Mouse (Mus musculus) thymus, adult 2 months (tissue): ENCODE data around the gene Gm266. TPM values are rescaled to one million over a fixed set of nuclear protein-coding genes. Genes with fewer than 3 reads are reported as not detected.

ENCODE experiments used
- DNase-seq: peaks from one replicate; pipeline ENCODE4 v3.0.0; 2021
- H3K27ac ChIP-seq: fragments of 200-500 bp; 2 replicates; pipeline ENCODE4 v1.5.1; 2012; ENCODE audit warnings: low read length, control low read depth; ENCODE audit not compliant: control insufficient read depth, insufficient read depth
- H3K27me3 ChIP-seq: fragments of 200-500 bp; 2 replicates; pipeline ENCODE4 v1.6.1; 2012; ENCODE audit warnings: mild to moderate bottlenecking, low read length, moderate library complexity, mixed read lengths; ENCODE audit not compliant: control insufficient read depth, insufficient read depth
- H3K36me3 ChIP-seq: fragments of 200-500 bp; 2 replicates; pipeline ENCODE4 v1.6.1; 2012; ENCODE audit warnings: mild to moderate bottlenecking, low read length, moderate library complexity; ENCODE audit not compliant: control insufficient read depth, insufficient read depth
- H3K4me1 ChIP-seq: fragments of 200-500 bp; replicated peaks from 2 replicates; pipeline ENCODE4 v1.6.1; 2012; ENCODE audit warnings: low read length; ENCODE audit not compliant: control insufficient read depth, insufficient read depth
- H3K4me3 ChIP-seq: fragments of 200-500 bp; 2 replicates; pipeline ENCODE4 v1.5.1; 2012; ENCODE audit warnings: mild to moderate bottlenecking, low read length, control low read depth, moderate library complexity; ENCODE audit not compliant: control insufficient read depth, insufficient read depth
- CTCF ChIP-seq: fragments of 200-500 bp; IDR thresholded peaks from 2 replicates; pipeline ENCODE4 v1.5.1; 2012; ENCODE audit warnings: mild to moderate bottlenecking, control low read depth, low read length, moderate library complexity, borderline replicate concordance; ENCODE audit not compliant: control insufficient read depth, poor library complexity, insufficient read depth; ENCODE audit errors: extremely low read depth
- POLR2A ChIP-seq: fragments of 200-500 bp; IDR thresholded peaks from 2 replicates; pipeline ENCODE4 v1.6.1; 2012; ENCODE audit warnings: mild to moderate bottlenecking, low read length, control low read depth, moderate library complexity; ENCODE audit not compliant: control insufficient read depth, poor library complexity, insufficient read depth; ENCODE audit errors: extremely low read depth
- WGBS: fragments of 180-500 bp; shearing (Covaris S2); methylation state at CpG from one replicate; pipeline ENCODE4 v1.1.7; 2018; 5-methylcytosine and 5-hydroxymethylcytosine counted together
- polyA plus RNA-seq: library from polyadenylated mRNA; depleted of rRNA; stranded (reverse); fragments of >200 nt; gene quantifications from 2 replicates; pipeline ENCODE4 v1.2.3, GENCODE M21; 2012

Gm266 gene
- polyA plus RNA-seq, 1 experiment = 1.4 TPM

DNA sequence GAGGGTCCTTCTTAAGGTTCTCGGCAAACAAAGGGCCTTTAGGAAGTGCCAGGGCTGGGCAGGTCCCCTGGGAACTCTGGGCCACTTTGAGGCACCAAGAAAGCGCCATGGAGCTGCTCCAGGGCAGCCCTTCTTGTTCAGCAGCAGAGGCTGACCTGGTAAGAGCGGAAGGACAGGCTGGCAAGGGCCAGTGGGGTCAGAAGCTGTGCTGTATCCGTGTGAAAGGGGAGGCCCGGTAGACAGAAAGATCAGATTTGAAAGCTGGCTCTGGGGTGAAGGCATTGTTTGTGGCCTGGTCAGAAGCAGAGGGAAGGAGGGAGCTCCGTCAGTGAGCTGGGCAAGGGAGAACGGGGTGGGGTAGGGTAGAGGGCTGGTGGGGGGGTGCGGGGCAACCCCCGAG is 38.3 kb downstream of the Gm266 start:
- TF ChIP-seq POLR2A = no peak
- TF ChIP-seq CTCF = no peak
- Histone ChIP-seq H3K36me3 (no peaks in the 10 kb centered on the region), H3K4me3 (no peak overlapping the region), H3K27me3 (peaks cover 3% of the 10 kb centered on the region; the same call in 1 of the 2 replicates), H3K4me1 (no peaks in the 10 kb centered on the region), H3K27ac (no peak overlapping the region)
- 91% methylated on average over 9 of the region's 9 CpGs for WGBS
- DNase-seq = no peak

DNA sequence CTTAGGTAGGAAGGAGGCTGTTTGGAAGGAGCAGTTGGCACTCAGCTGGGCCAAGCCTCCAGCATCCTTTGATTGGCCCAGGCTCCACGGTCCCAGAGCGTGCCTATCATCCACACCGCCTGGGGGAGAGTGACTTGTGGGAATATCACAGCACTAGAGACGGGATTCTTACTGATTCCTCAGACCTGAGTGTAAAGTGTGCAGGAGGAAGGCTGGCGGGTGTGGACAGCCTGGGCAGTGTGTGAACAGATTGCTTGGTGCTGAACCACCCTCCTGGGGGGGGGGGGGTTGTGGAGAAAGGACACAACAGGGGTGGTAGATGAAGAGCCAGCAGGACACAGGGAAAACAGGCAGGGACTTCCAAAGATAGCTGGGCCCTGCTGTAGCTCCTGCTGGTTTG is 38.9 kb downstream of the Gm266 start:
- no peak for DNase-seq
- Histone ChIP-seq H3K27ac (no peak overlapping the region), H3K4me3 (no peak overlapping the region), H3K27me3 (peaks cover 3% of the 10 kb centered on the region; the same call in 1 of the 2 replicates), H3K36me3 (no peaks in the 10 kb centered on the region), H3K4me1 (no peaks in the 10 kb centered on the region)
- TF ChIP-seq POLR2A (no peak), CTCF (no peak)
- WGBS = 92% methylated on average over 5 of the region's 5 CpGs

DNA sequence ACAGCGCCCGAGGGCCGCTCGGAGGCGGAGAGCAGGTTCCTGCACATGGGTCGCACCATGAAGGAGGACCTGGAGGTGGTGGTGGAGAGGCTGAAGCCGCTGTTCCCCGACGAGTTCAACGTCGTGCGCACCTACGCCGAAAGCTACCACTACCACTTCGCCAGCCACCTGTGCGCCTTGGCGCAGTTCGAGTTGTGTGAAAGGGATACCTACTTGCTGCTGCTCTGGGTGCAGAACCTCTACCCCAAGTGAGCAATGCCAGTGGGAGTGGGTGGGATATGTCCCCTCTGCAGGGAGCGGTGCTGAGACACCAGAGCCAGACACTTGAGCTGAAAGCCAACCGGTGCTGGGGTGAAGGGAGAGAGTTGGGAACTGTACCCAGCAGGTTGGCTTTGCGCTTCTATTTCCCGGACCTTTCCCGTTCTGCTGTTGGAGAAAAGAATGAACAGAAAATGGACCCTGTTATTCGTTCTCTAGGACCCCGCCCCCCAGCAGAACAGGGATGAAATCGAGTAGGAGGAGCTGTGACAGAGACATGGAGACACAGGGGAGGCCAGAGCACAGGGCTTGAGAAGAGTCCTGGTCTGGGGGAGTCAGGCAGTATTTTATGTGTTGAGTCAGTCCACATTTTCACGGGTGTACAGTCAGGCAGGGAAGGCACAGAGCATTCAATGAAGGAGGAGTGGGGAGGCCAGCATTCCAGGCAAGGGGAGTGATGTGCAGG is 39.6 kb downstream of the Gm266 start:
- Histone ChIP-seq H3K27ac (no peak overlapping the region), H3K4me1 (no peaks in the 10 kb centered on the region), H3K27me3 (peaks cover 3% of the 10 kb centered on the region; the same call in 1 of the 2 replicates), H3K4me3 (no peak overlapping the region), H3K36me3 (no peaks in the 10 kb centered on the region)
- TF ChIP-seq POLR2A (no peak), CTCF (no peak)
- 60% methylated on average over 27 of the region's 27 CpGs for WGBS
- DNase-seq = no peak

DNA sequence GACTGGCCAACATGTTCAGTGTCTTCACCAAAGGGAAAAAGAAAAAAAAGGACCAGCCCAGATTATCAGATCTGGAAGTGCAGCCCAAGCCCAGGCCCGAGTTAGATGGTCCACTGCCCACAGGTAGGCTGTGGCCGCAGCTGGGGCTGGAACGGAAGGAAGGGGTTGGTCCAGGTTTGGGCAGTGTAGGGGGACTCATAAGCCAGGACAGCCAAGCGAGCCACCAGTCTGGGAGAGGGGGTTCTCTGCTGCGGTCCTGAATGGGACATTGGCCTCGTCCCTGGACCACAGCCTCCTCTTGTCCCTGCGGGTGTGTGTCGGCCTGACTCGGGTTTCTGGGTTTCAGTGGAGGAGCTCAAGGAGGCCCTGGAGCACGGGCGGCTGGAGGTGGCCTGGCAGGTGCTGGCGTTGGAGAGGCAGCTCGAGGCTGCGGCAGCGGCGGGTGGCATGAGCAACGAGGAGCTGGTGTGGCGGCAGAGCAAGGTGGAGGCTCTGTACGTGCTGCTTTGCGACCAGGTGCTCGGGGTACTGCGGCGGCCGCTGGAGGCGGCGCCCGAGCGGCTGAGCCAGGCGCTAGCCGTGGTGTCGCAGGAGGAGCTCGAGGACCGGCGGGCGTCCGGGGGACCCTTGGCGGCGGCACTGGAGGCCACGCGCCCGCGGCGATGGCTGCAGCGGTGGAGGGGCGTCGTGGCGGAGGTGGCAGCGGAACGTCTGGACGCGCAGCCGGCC is 40.3 kb downstream of the Gm266 start:
- Histone ChIP-seq H3K4me1 (no peaks in the 10 kb centered on the region), H3K4me3 (no peak overlapping the region), H3K36me3 (no peaks in the 10 kb centered on the region), H3K27me3 (peaks cover 3% of the 10 kb centered on the region; the same call in 1 of the 2 replicates), H3K27ac (no peak overlapping the region)
- WGBS = 34% methylated on average over 52 of the region's 52 CpGs
- DNase-seq = no peak
- no peak for TF ChIP-seq POLR2A
- no peak for TF ChIP-seq CTCF

DNA sequence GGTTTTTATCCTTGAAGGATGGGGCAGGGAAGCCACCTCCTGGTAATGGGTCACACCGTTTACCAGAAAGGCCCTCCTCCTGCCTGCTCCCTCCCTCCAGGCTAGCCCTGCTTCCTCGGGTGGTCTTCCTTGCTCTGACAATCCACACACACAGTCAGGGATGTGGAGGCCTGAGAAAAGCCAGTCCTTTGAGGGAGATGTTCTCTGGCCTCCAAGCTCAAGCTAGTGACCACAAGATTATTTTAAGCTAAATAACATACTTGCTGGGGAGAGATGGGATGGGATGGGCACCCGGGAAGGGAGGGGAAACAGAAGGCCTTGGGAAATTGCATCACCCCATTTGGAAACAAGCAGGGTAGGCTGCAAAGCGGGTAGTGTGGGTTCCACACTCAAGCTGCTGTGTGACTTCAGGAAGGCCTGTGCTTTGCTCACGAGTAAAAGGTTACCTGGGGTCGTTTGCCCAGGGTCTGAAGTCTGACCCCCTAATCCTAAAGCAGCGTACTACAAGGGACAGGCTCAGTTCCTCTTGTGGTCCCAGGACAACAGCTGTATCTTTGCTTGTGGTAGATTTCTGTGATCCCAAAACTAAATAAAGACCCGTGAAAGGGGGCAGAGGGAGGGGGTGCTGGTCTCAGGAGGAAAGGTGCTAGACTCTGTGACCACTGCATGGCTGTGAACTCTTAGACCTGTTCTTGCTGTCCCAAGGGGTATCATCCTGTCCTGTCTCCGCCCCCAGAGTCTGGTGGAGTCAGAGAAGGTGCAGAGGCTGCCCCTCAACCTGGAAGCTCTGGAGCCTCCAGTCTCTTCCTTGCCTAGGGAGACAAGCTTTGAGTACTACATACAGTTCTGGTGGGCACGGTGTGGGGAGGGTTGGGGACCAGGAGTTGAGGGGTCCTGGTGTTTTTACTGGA is 41.4 kb downstream of the Gm266 start:
- no peaks in the 10 kb centered on the region for H3K4me1 ChIP-seq
- H3K27ac ChIP-seq = no peak overlapping the region
- TF ChIP-seq POLR2A = no peak
- TF ChIP-seq CTCF = no peak
- no peak overlapping the region for H3K4me3 ChIP-seq
- no peaks in the 10 kb centered on the region for H3K36me3 ChIP-seq
- peaks cover 3% of the 10 kb centered on the region; the same call in 1 of the 2 replicates for H3K27me3 ChIP-seq
- DNase-seq = no peak
- 63% methylated on average over 10 of the region's 10 CpGs for WGBS
